Mouse (Mus musculus) CH12.LX (cell line): ENCODE data around the gene Crhbp. TPM values are rescaled to one million over a fixed set of nuclear protein-coding genes. Genes with fewer than 3 reads are reported as not detected.

ENCODE experiments used
- DNase-seq: peaks from one replicate; pipeline ENCODE4 v3.0.0-alpha.2; 2013; ENCODE audit errors: extremely low read depth
- H3K27ac ChIP-seq: 2 replicates; pipeline ENCODE4 v1.5.1; 2012; ENCODE audit warnings: low read depth, mild to moderate bottlenecking, control low read depth, moderate library complexity; ENCODE audit not compliant: insufficient read depth
- H3K27me3 ChIP-seq: replicated peaks from 2 replicates; pipeline ENCODE3; 2012; ENCODE audit warnings: inconsistent platforms
- H3K36me3 ChIP-seq, 2 experiments: replicated peaks in 1 of 2; 2 replicates each; pipeline versions ENCODE3 to v1.6.1; 2012; ENCODE audit warnings: inconsistent platforms in 1 of 2, low read length in 1 of 2, mild to moderate bottlenecking in 1 of 2, mixed read lengths in 1 of 2, moderate library complexity in 1 of 2; ENCODE audit not compliant: control insufficient read depth in 1 of 2, insufficient read depth in 1 of 2
- H3K4me1 ChIP-seq, 2 experiments: 2 replicates each; pipeline ENCODE4 v1.6.1; 2012; ENCODE audit warnings: inconsistent platforms in 1 of 2, moderate library complexity in 1 of 2; ENCODE audit not compliant: insufficient read depth in 2 of 2, control insufficient read depth in 1 of 2
- H3K4me2 ChIP-seq: 2 replicates; pipeline ENCODE4 v1.6.1; 2012; ENCODE audit warnings: low read depth, mild to moderate bottlenecking, control low read depth; ENCODE audit not compliant: poor library complexity, insufficient read depth, severe bottlenecking
- H3K4me3 ChIP-seq, 3 experiments: fragments of 150-350 bp in 1 of 3; sonication (generic) in 1 of 3; replicated peaks in 1 of 3; 2 replicates each; pipeline versions ENCODE3 to v1.5.1; 2011 to 2012; ENCODE audit warnings: low read depth in 2 of 3, low read length in 2 of 3, mild to moderate bottlenecking in 2 of 3, moderate library complexity in 2 of 3, control low read depth in 1 of 3, improper control_type of control experiment in 1 of 3, inconsistent platforms in 1 of 3, mixed read lengths in 1 of 3; ENCODE audit not compliant: poor library complexity in 1 of 3
- H3K79me2 ChIP-seq: replicated peaks from 2 replicates; pipeline ENCODE4 v1.6.1; 2012; ENCODE audit warnings: mild to moderate bottlenecking, moderate library complexity; ENCODE audit not compliant: control insufficient read depth, poor library complexity, insufficient read depth, severe bottlenecking; ENCODE audit errors: extremely low read depth
- H3K9ac ChIP-seq: 2 replicates; pipeline ENCODE4 v1.6.1; 2012; ENCODE audit warnings: low read depth, mild to moderate bottlenecking, control low read depth, moderate library complexity; ENCODE audit not compliant: insufficient read depth
- H3K9me3 ChIP-seq: replicated peaks from 2 replicates; pipeline ENCODE3; 2012; ENCODE audit warnings: low read length, inconsistent platforms, mixed read lengths
- CHD2 ChIP-seq: IDR thresholded peaks from 2 replicates; pipeline ENCODE4 v1.6.1; 2011; ENCODE audit warnings: low read length, improper control_type of control experiment
- CTCF ChIP-seq, 2 experiments: IDR thresholded peaks in 1 of 2; conservative IDR thresholded peaks in 1 of 2; 2 replicates each; pipeline ENCODE4 v1.5.1; 2011 to 2012; ENCODE audit warnings: low read depth in 2 of 2, low read length in 2 of 2, improper control_type of control experiment in 1 of 2, inconsistent platforms in 1 of 2, mild to moderate bottlenecking in 1 of 2, moderate library complexity in 1 of 2
- ELF1 ChIP-seq: IDR thresholded peaks from 2 replicates; pipeline ENCODE4 v1.6.1; 2014; ENCODE audit warnings: low read depth, mild to moderate bottlenecking, inconsistent platforms, low read length, improper control_type of control experiment
- EP300 ChIP-seq: IDR thresholded peaks from 2 replicates; pipeline ENCODE4 v1.6.1; 2011; ENCODE audit warnings: low read length, improper control_type of control experiment
- HCFC1 ChIP-seq: IDR thresholded peaks from 2 replicates; pipeline ENCODE4 v1.6.1; 2012; ENCODE audit warnings: low read depth, mild to moderate bottlenecking, inconsistent platforms, low read length, improper control_type of control experiment
- IRF4 ChIP-seq: IDR thresholded peaks from 2 replicates; pipeline ENCODE4 v1.6.1; 2014; ENCODE audit warnings: low read depth, mild to moderate bottlenecking, inconsistent platforms, low read length, improper control_type of control experiment
- JUND ChIP-seq: conservative IDR thresholded peaks from 2 replicates; pipeline ENCODE4 v1.6.1; 2011; ENCODE audit warnings: low read depth, low read length, improper control_type of control experiment
- MAFK ChIP-seq: IDR thresholded peaks from 2 replicates; pipeline ENCODE4 v1.6.1; 2011; ENCODE audit warnings: low read length, improper control_type of control experiment; ENCODE audit not compliant: insufficient replicate concordance
- NELFE ChIP-seq: IDR thresholded peaks from 2 replicates; pipeline ENCODE4 v1.6.1; 2011; ENCODE audit warnings: low read depth, low read length, improper control_type of control experiment
- NRF1 ChIP-seq: IDR thresholded peaks from 2 replicates; pipeline ENCODE4 v1.6.1; 2014; ENCODE audit warnings: low read depth, mild to moderate bottlenecking, inconsistent platforms, low read length, improper control_type of control experiment, moderate library complexity
- POLR2A ChIP-seq: IDR thresholded peaks from 2 replicates; pipeline ENCODE4 v1.6.1; 2011; ENCODE audit warnings: low read depth, mild to moderate bottlenecking, improper control_type of control experiment, low read length
- POLR2AphosphoS2 ChIP-seq: IDR thresholded peaks from 2 replicates; pipeline ENCODE4 v1.6.1; 2011; ENCODE audit warnings: low read depth, low read length, improper control_type of control experiment
- RAD21 ChIP-seq: IDR thresholded peaks from 2 replicates; pipeline ENCODE4 v1.6.1; 2011; ENCODE audit warnings: low read depth, mild to moderate bottlenecking, low read length, improper control_type of control experiment, moderate library complexity
- SMC3 ChIP-seq: IDR thresholded peaks from 2 replicates; pipeline ENCODE4 v1.6.1; 2011; ENCODE audit warnings: low read depth, low read length, improper control_type of control experiment
- TBP ChIP-seq: conservative IDR thresholded peaks from 2 replicates; pipeline ENCODE4 v1.6.1; 2011; ENCODE audit warnings: low read depth, low read length, improper control_type of control experiment
- TCF12 ChIP-seq: IDR thresholded peaks from 2 replicates; pipeline ENCODE4 v1.6.1; 2014; ENCODE audit warnings: low read depth, mild to moderate bottlenecking, inconsistent platforms, low read length, improper control_type of control experiment
- UBTF ChIP-seq: IDR thresholded peaks from 2 replicates; pipeline ENCODE4 v1.6.1; 2012; ENCODE audit warnings: low read depth, mild to moderate bottlenecking, inconsistent platforms, low read length, improper control_type of control experiment, moderate library complexity
- USF1 ChIP-seq: IDR thresholded peaks from 2 replicates; pipeline ENCODE4 v1.6.1; 2014; ENCODE audit warnings: low read depth, mild to moderate bottlenecking, inconsistent platforms, low read length, improper control_type of control experiment
- USF2 ChIP-seq: conservative IDR thresholded peaks from 2 replicates; pipeline ENCODE4 v1.6.1; 2011; ENCODE audit warnings: low read depth, low read length, improper control_type of control experiment
- ZMIZ1 ChIP-seq: IDR thresholded peaks from 2 replicates; pipeline ENCODE4 v1.6.1; 2012; ENCODE audit warnings: low read depth, mild to moderate bottlenecking, inconsistent platforms, low read length, improper control_type of control experiment
- ZNF384 ChIP-seq: IDR thresholded peaks from 2 replicates; pipeline ENCODE4 v1.6.1; 2012; ENCODE audit warnings: low read depth, low read length, improper control_type of control experiment, inconsistent platforms
- dilution Hi-C: fragments of 300-500 bp; cut with MboI; formaldehyde crosslinking; loops from 2 replicates; pipeline ENCODE4 v1.14.3; 2020; ENCODE audit warnings: low sequenced_read_pairs; ENCODE audit not compliant: extremely low pct_unique_long_range_greater_than_20kb, extremely low pct_ligation_motif_present
- in situ Hi-C: fragments of 300-500 bp; cut with MboI; formaldehyde crosslinking; loops from 3 replicates; pipeline ENCODE4 v1.14.3; 2019; ENCODE audit warnings: low sequenced_read_pairs, low pct_ligation_motif_present, low pct_unique_long_range_greater_than_20kb, mixed read lengths
- polyA plus RNA-seq: library from polyadenylated mRNA; unstranded; fragments of >175 nt; gene quantifications from 2 replicates; pipeline ENCODE4 v1.2.1, GENCODE M21; 2012; ENCODE audit warnings: low read depth; ENCODE audit not compliant: insufficient read length
- total RNA-seq, 2 experiments: library from RNA; depleted of rRNA; stranded (reverse); fragments of 300-350 nt in 1 of 2; fragments of >200 nt in 1 of 2; gene quantifications; 2 replicates each; pipeline ENCODE4 v1.2.3; 2012 to 2014

Crhbp gene
- total and polyA plus RNA-seq, 3 experiments: not detected

DNA sequence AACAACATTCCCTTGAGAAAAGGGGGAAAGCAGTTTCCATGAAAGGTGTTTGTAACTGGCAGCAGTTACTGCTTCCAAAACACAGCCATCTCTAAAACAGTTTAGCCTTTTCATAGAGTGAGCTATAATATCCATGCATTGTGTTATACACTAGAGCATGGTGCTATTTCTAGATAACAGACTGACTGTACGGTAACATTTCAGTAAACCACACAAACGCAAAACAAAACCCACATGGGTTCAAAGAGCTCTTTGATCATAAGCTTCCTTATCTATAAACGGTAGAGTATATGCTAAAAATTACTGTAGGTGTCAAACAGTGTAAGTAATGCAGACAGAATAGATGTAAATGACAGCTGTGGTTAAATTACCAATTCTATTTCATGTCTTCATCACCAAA, 5.0 kb upstream of the Crhbp start:
- TF ChIP-seq CHD2: no peak
- TF ChIP-seq SMC3: no peak
- no peak for TF ChIP-seq HCFC1
- TF ChIP-seq ZNF384: no peak
- TF ChIP-seq NRF1: no peak
- TF ChIP-seq IRF4: no peak
- TF ChIP-seq TCF12: no peak
- TF ChIP-seq RAD21: no peak
- no peak for TF ChIP-seq TBP
- no peak for TF ChIP-seq POLR2AphosphoS2
- no peak for TF ChIP-seq ZMIZ1
- TF ChIP-seq MAFK: no peak
- Histone ChIP-seq H3K36me3 (no peaks in the 10 kb centered on the region), H3K27ac (no peak overlapping the region), H3K9me3 (no peaks in the 10 kb centered on the region), H3K4me3 (no peak overlapping the region), H3K79me2 (no peaks in the 10 kb centered on the region), H3K4me1 (peaks cover 3 to 20% of the 10 kb centered on the region in 2 experiments; a peak in 2 of 4 replicates), H3K27me3 (no peaks in the 10 kb centered on the region), H3K9ac (no peak overlapping the region), H3K4me2 (no peak overlapping the region)
- no peak for DNase-seq
- in situ Hi-C loops (no loop called here), dilution Hi-C loops (no loop called here)

DNA sequence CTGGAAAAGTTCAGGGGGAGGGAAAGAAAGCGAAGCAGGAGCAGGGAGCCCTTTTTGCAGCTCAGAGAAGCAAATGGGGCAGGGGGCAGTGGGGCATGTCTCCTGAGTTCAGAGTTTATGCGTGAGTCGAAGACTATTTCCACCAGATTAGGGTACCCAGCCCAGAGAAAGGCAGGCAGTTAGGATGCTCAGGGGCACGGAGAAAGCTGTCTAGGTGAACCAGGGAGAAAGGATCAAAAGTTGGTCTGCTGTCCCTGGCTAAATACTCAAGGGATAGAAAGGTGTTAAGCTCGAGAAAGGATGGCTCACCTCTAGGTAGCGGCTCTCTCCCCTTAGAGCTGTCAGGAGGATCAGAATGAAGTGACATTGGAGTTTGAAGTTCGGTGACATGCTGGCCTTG, 433 bp downstream of the Crhbp start:
- in situ Hi-C loops: no loop called here
- H3K4me3 ChIP-seq: no peak overlapping the region
- H3K36me3 ChIP-seq: no peaks in the 10 kb centered on the region
- H3K27ac ChIP-seq: no peak overlapping the region
- dilution Hi-C loops: no loop called here
- peaks cover 3 to 23% of the 10 kb centered on the region in 2 experiments; a peak in 2 of 4 replicates for H3K4me1 ChIP-seq
- H3K4me2 ChIP-seq: no peak overlapping the region
- H3K9ac ChIP-seq: no peak overlapping the region
- H3K27me3 ChIP-seq: no peaks in the 10 kb centered on the region
- H3K9me3 ChIP-seq: no peaks in the 10 kb centered on the region
- no peaks in the 10 kb centered on the region for H3K79me2 ChIP-seq
- DNase-seq: no peak
- TF ChIP-seq NELFE (no peak), RAD21 (no peak), POLR2AphosphoS2 (no peak), UBTF (no peak), JUND (no peak), POLR2A (no peak), EP300 (no peak), ELF1 (no peak), USF2 (no peak), USF1 (no peak), CTCF (conservative IDR thresholded peaks at IDR 0.05 in 1 of 2, IDR thresholded peaks at IDR 0.05 in 1 of 2; ENCODE audit: low read depth in 2 of 2, low read length in 2 of 2) (no peak), IRF4 (no peak)
- TF ChIP-seq, all 38 proteins: peak for 0
